ENCODE assay signal across 26 mouse cellular contexts in genomic region chr5:44073634-44074033, GRCm38 (mm10). TPM values are rescaled to one million over a fixed set of nuclear protein-coding genes. Genes with fewer than 3 reads are reported as not detected.
DNase-seq lines count a peak whose midpoint lies in the region; ATAC-seq and TF ChIP-seq lines count a peak whose summit lies in the region.
"Had no signal": no experiment of that assay in that cellular context is flagged by ENCODE, and none has a peak within 500 bp of the region (broad histone marks: within the 10 kb centered on the region; RNA-seq: fewer than 3 reads in every experiment).

No protein-coding gene starts in this region.

- H3K27me3 ChIP-seq in liver, embryonic 15.5 days = no peaks in the 10 kb centered on the region
- H3K27me3 ChIP-seq in liver, embryonic 11.5 days (replicated peaks; ENCODE audit: control insufficient read depth, insufficient read depth, low read length) = no peaks in the 10 kb centered on the region
- H3K27me3 ChIP-seq in liver, postnatal 0 days (ENCODE audit: insufficient read depth, low read length) = no peaks in the 10 kb centered on the region
- H3K27me3 ChIP-seq: CH12.LX; embryonic facial prominence, embryonic 12.5 days; forebrain, embryonic 12.5 days; Patski had no signal

- ATAC-seq in liver, embryonic 15.5 days (ENCODE audit: insufficient read depth) = no peak
- ATAC-seq in liver, embryonic 11.5 days (replicated peaks; ENCODE audit: low FRiP score) = no peak
- ATAC-seq in liver, postnatal 0 days = no peak
- ATAC-seq in megakaryocyte, adult 5-6 weeks (ENCODE audit: poor library complexity, severe bottlenecking) = 0 out of 2 replicates have a peak, but pooled peaks have one; percentile 45
- no peak for ATAC-seq in erythroid progenitor cell, adult 5-6 weeks (replicated peaks; ENCODE audit: low FRiP score, poor library complexity, severe bottlenecking)
- ATAC-seq: activated CD4-positive, CD25-positive, alpha-beta regulatory T cell, adult 4 months; CD4-positive, CD25-positive, alpha-beta regulatory T cell, adult 4 months; forebrain, embryonic 14.5 days; forebrain, embryonic 16.5 days; Patski had no signal

- no peak for TF ChIP-seq CTCF in liver, postnatal 0 days (IDR thresholded peaks at IDR 0.05; ENCODE audit: low read depth)

- H3K4me1 ChIP-seq in liver, embryonic 15.5 days (replicated peaks) = no peaks in the 10 kb centered on the region
- no peaks in the 10 kb centered on the region for H3K4me1 ChIP-seq in liver, embryonic 11.5 days (replicated peaks; ENCODE audit: control insufficient read depth, insufficient read depth, low read length)
- peaks cover 6% of the 10 kb centered on the region for H3K4me1 ChIP-seq in liver, postnatal 0 days (ENCODE audit: insufficient read depth)
- H3K4me1 ChIP-seq: forebrain, embryonic 12.5 days had no signal

- H3K36me3 ChIP-seq in liver, embryonic 15.5 days (replicated peaks) = no peaks in the 10 kb centered on the region
- H3K36me3 ChIP-seq in liver, embryonic 11.5 days (ENCODE audit: control insufficient read depth, insufficient read depth, low read length) = no peaks in the 10 kb centered on the region
- H3K36me3 ChIP-seq in liver, postnatal 0 days (replicated peaks; ENCODE audit: insufficient read depth, low read length) = no peaks in the 10 kb centered on the region
- H3K36me3 ChIP-seq: embryonic facial prominence, embryonic 12.5 days; forebrain, embryonic 12.5 days; G1E had no signal

- H3K4me3 ChIP-seq in liver, embryonic 15.5 days (replicated peaks) = 0 out of 2 replicates have a peak overlapping the region, but pooled peaks have one; percentile 15
- no peak overlapping the region for H3K4me3 ChIP-seq in liver, embryonic 11.5 days (ENCODE audit: low read depth, low read length)
- H3K4me3 ChIP-seq in liver, postnatal 0 days (ENCODE audit: low read depth, low read length) = 0 out of 2 replicates have a peak overlapping the region, but pooled peaks have one; percentile 22
- H3K4me3 ChIP-seq: embryonic facial prominence, embryonic 10.5 days; embryonic facial prominence, embryonic 12.5 days; forebrain, embryonic 10.5 days; forebrain, embryonic 12.5 days had no signal

- H3K9ac ChIP-seq in liver, embryonic 15.5 days = no peak overlapping the region
- H3K9ac ChIP-seq in liver, embryonic 11.5 days (ENCODE audit: low read depth, low read length) = no peak overlapping the region
- no peak overlapping the region for H3K9ac ChIP-seq in liver, postnatal 0 days (replicated peaks)
- H3K9ac ChIP-seq: embryonic facial prominence, embryonic 12.5 days; forebrain, embryonic 12.5 days had no signal

- TF ChIP-seq EP300 in liver, postnatal 0 days (IDR thresholded peaks at IDR 0.05; ENCODE audit: low read depth) = no peak

- DNase-seq in liver, embryonic 11.5 days (ENCODE audit: low spot score) = no peak
- DNase-seq in liver, postnatal 0 days = no peak
- DNase-seq in liver = no peak
- DNase-seq in adrenal gland, postnatal 14 days = no peak
- DNase-seq: adrenal gland, adult 8-10 months; adrenal gland, postnatal 25 days; B cell, adult 2 months; cerebellum, adult 11-12 months; cerebellum, adult 2 months; cerebellum, adult 9-10 months; cerebellum, postnatal 10 days; cerebellum, postnatal 25 days had no signal

- no peak overlapping the region for H3K27ac ChIP-seq in liver, embryonic 15.5 days (replicated peaks)
- no peak overlapping the region for H3K27ac ChIP-seq in liver, embryonic 11.5 days (ENCODE audit: low read depth, low read length)
- no peak overlapping the region for H3K27ac ChIP-seq in liver, postnatal 0 days (ENCODE audit: low read depth)
- H3K27ac ChIP-seq: embryonic facial prominence, embryonic 12.5 days; forebrain, embryonic 10.5 days; forebrain, embryonic 12.5 days had no signal

- WGBS in liver, embryonic 15.5 days (ENCODE audit: insufficient replicate concordance) = 26% methylated on average over 3 of the region's 3 CpGs
- 70% methylated on average over 3 of the region's 3 CpGs for WGBS in liver, embryonic 11.5 days
- WGBS in liver, postnatal 0 days (ENCODE audit: insufficient replicate concordance) = 49% methylated on average over 3 of the region's 3 CpGs

- no peaks in the 10 kb centered on the region for H3K9me3 ChIP-seq in liver, embryonic 15.5 days (replicated peaks)
- H3K9me3 ChIP-seq in liver, embryonic 11.5 days (ENCODE audit: control insufficient read depth, low read length) = no peaks in the 10 kb centered on the region
- H3K9me3 ChIP-seq in liver, postnatal 0 days (ENCODE audit: low read length) = no peaks in the 10 kb centered on the region
- H3K9me3 ChIP-seq: embryonic facial prominence, embryonic 10.5 days; embryonic facial prominence, embryonic 12.5 days; forebrain, embryonic 10.5 days; forebrain, embryonic 12.5 days; G1E had no signal

- H3K4me2 ChIP-seq in liver, embryonic 15.5 days = no peak overlapping the region
- H3K4me2 ChIP-seq in liver, embryonic 11.5 days = no peak overlapping the region
- H3K4me2 ChIP-seq in liver, postnatal 0 days (ENCODE audit: low read depth, low read length) = no peak overlapping the region
- H3K4me2 ChIP-seq: embryonic facial prominence, embryonic 12.5 days; forebrain, embryonic 12.5 days had no signal

RNA-seq across cellular contexts. Expression of gene Prom1, which starts 28.2 kb away (rescaled TPM):
- 15.7 and 17.6 TPM in 2 replicates for polyA plus RNA-seq in liver, embryonic 15.5 days (2015; fragmentation: Nextera tagmentation; extraction: Ambion mirVana)
- polyA plus RNA-seq in liver, embryonic 11.5 days (2014; fragmentation: Nextera tagmentation; extraction: Ambion mirVana) = 23.0 and 23.9 TPM in 2 replicates
- polyA plus RNA-seq in liver, postnatal 0 days (2015; fragmentation: Nextera tagmentation; extraction: Ambion mirVana) = 9.4 and 9.7 TPM in 2 replicates
- 9.5 and 11.1 TPM in 2 replicates for total RNA-seq in megakaryocyte, adult 5-6 weeks (2015)
- 7.8 and 9.7 TPM in 2 replicates for total RNA-seq in megakaryocyte, adult 5-6 weeks (2017)
- total RNA-seq in adrenal gland, postnatal 14 days (2021) = 11.4 and 15.5 TPM in 2 replicates
- total RNA-seq in erythroid progenitor cell, adult 5-6 weeks (2015; ENCODE audit: low replicate concordance) = 21.4 and 32.1 TPM in 2 replicates
- total RNA-seq in erythroid progenitor cell, adult 5-6 weeks (2017; ENCODE audit: low replicate concordance) = 19.4 and 24.8 TPM in 2 replicates
- polyA plus RNA-seq: G1E had no signal
